ENCODE assay signal across 19 mouse cellular contexts in the genomic region with DNA sequence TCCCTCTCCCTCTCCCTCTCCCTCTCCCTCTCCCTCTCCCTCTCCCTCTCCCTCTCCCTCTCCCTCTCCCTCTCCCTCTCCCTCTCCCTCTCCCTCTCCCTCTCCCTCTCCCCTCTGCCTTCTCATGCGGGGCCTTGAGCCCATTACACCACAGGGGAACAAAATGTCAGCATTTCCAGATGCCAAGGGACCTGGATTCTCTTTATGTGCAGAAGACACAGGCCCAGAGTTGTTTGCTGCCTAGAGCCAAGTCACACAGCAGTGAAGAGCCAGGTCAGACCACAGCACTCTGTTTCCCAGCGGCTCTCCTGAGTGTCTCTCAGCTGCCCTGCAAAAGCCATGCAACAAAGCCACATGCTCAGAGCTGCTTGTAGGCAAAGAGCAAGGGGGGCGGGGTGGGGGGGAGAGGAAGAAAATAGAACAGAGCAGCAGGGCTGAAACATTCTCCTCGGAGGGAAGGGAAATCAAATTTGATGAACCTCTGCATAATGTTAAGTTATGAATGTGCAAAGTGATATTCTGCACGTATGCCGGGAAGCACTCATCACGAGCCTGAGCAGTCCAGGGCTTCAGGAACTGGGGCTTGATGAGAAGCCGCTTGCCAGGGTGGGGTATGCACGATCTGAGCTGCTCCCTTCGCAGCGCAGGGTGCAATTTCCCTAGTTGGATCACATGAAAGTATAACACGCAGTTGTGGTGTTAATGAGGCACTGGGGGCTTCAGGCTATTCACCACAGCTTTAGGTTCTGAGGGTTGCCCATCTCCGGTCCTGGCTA.
DNase-seq lines count a peak whose midpoint lies in the region; ATAC-seq and TF ChIP-seq lines count a peak whose summit lies in the region.
"Had no signal": no experiment of that assay in that cellular context is flagged by ENCODE, and none has a peak within 500 bp of the region (broad histone marks: within the 10 kb centered on the region; RNA-seq: fewer than 3 reads in every experiment).

No protein-coding gene starts in this region.

- 0 out of 2 replicates have a peak, but pooled peaks cover 6% of the 10 kb centered on the region for H3K27me3 ChIP-seq in heart, embryonic 15.5 days
- no peaks in the 10 kb centered on the region for H3K27me3 ChIP-seq in hindbrain, postnatal 0 days (ENCODE audit: insufficient read depth, low read length)
- H3K27me3 ChIP-seq in liver, embryonic 11.5 days (replicated peaks; ENCODE audit: control insufficient read depth, insufficient read depth, low read length), result peaks cover 3% of the 10 kb centered on the region; the same call in 1 of the 2 replicates
- H3K27me3 ChIP-seq: embryonic facial prominence, embryonic 12.5 days; midbrain, embryonic 12.5 days had no signal

- H3K27ac ChIP-seq in heart, embryonic 15.5 days, result no peak overlapping the region
- 0 out of 2 replicates have a peak overlapping the region, but pooled peaks have one; percentile 32 for H3K27ac ChIP-seq in hindbrain, postnatal 0 days
- no peak overlapping the region for H3K27ac ChIP-seq in liver, embryonic 11.5 days (ENCODE audit: low read depth, low read length)
- H3K27ac ChIP-seq: embryonic facial prominence, embryonic 12.5 days; midbrain, embryonic 12.5 days had no signal

- no peak overlapping the region for H3K4me3 ChIP-seq in heart, embryonic 15.5 days
- H3K4me3 ChIP-seq in hindbrain, postnatal 0 days (ENCODE audit: low read length), result no peak overlapping the region
- H3K4me3 ChIP-seq in liver, embryonic 11.5 days (ENCODE audit: low read depth, low read length), result no peak overlapping the region
- H3K4me3 ChIP-seq: embryonic facial prominence, embryonic 12.5 days; midbrain, embryonic 12.5 days had no signal

- 47% methylated on average over 13 of the region's 13 CpGs for WGBS in heart, embryonic 15.5 days
- WGBS in hindbrain, postnatal 0 days, result 44% methylated on average over 13 of the region's 13 CpGs
- WGBS in liver, embryonic 11.5 days, result 67% methylated on average over 13 of the region's 13 CpGs

- H3K4me2 ChIP-seq in heart, embryonic 15.5 days, result 0 out of 2 replicates have a peak overlapping the region, but pooled peaks have one; percentile 18
- no peak overlapping the region for H3K4me2 ChIP-seq in hindbrain, postnatal 0 days (ENCODE audit: low read depth, low read length)
- no peak overlapping the region for H3K4me2 ChIP-seq in liver, embryonic 11.5 days
- H3K4me2 ChIP-seq: embryonic facial prominence, embryonic 12.5 days; midbrain, embryonic 12.5 days had no signal

- ATAC-seq in heart, embryonic 15.5 days (replicated peaks; ENCODE audit: insufficient number of reproducible peaks, insufficient read depth, low FRiP score, low read depth), result no peak
- 0 out of 2 replicates have a peak, but pooled peaks have one; percentile 35 for ATAC-seq in hindbrain, postnatal 0 days
- no peak for ATAC-seq in liver, embryonic 11.5 days (replicated peaks; ENCODE audit: low FRiP score)

- peaks cover 22% of the 10 kb centered on the region for H3K4me1 ChIP-seq in heart, embryonic 15.5 days (replicated peaks)
- peaks cover 5% of the 10 kb centered on the region; the same call in 1 of the 2 replicates for H3K4me1 ChIP-seq in hindbrain, postnatal 0 days (ENCODE audit: insufficient read depth, low read length)
- H3K4me1 ChIP-seq in liver, embryonic 11.5 days (replicated peaks; ENCODE audit: control insufficient read depth, insufficient read depth, low read length), result no peaks in the 10 kb centered on the region

- no peak for TF ChIP-seq CTCF in hindbrain, postnatal 0 days (IDR thresholded peaks at IDR 0.05; ENCODE audit: low read depth)

- H3K9ac ChIP-seq in heart, embryonic 15.5 days, result no peak overlapping the region
- H3K9ac ChIP-seq in hindbrain, postnatal 0 days (replicated peaks; ENCODE audit: low read length), result peak overlapping the region; percentile 21; the same call in 1 of the 2 replicates
- no peak overlapping the region for H3K9ac ChIP-seq in liver, embryonic 11.5 days (ENCODE audit: low read depth, low read length)
- H3K9ac ChIP-seq: embryonic facial prominence, embryonic 12.5 days; midbrain, embryonic 12.5 days had no signal

- DNase-seq in adrenal gland, adult 8-10 months, result peak; percentile 54
- DNase-seq in adrenal gland, adult 18-20 months (ENCODE audit: low spot score in 2 of 2), result no peak
- no peak for DNase-seq in heart, adult 11 months
- DNase-seq in adrenal gland, postnatal 36 days, result peak; percentile 39 to 66
- DNase-seq in hindbrain, postnatal 0 days (ENCODE audit: low spot score), result no peak
- DNase-seq in urinary bladder, adult 18-20 months (ENCODE audit: low spot score in 2 of 2), result no peak
- no peak for DNase-seq in liver, embryonic 11.5 days (ENCODE audit: low spot score)
- DNase-seq: cerebellum, adult 18-20 months; gastrocnemius, postnatal 25 days; heart, postnatal 14 days; layer of hippocampus, postnatal 36 days; left cerebral cortex, postnatal 4 days; lung, adult 2 months; lung, postnatal 36 days; right cerebral cortex, adult 18-20 months; thymus, postnatal 4 days had no signal

- H3K9me3 ChIP-seq in heart, embryonic 15.5 days (replicated peaks), result no peaks in the 10 kb centered on the region
- H3K9me3 ChIP-seq in hindbrain, postnatal 0 days (ENCODE audit: low read length), result 0 out of 2 replicates have a peak, but pooled peaks cover 2% of the 10 kb centered on the region
- H3K9me3 ChIP-seq in liver, embryonic 11.5 days (ENCODE audit: control insufficient read depth, low read length), result no peaks in the 10 kb centered on the region
- H3K9me3 ChIP-seq: embryonic facial prominence, embryonic 12.5 days; midbrain, embryonic 12.5 days had no signal

- H3K36me3 ChIP-seq in heart, embryonic 15.5 days, result no peaks in the 10 kb centered on the region
- no peaks in the 10 kb centered on the region for H3K36me3 ChIP-seq in hindbrain, postnatal 0 days (ENCODE audit: insufficient read depth, low read length)
- no peaks in the 10 kb centered on the region for H3K36me3 ChIP-seq in liver, embryonic 11.5 days (ENCODE audit: control insufficient read depth, insufficient read depth, low read length)
- H3K36me3 ChIP-seq: embryonic facial prominence, embryonic 12.5 days; midbrain, embryonic 12.5 days had no signal

Comparison
In these comparisons a context has a peak if more than half of its experiments do, and no peak if none do; other contexts are left out.
1. DNase-seq: peak in adrenal gland, adult 8-10 months (single experiment) and adrenal gland, postnatal 36 days (2 of 2); none in adrenal gland, adult 18-20 months (0 of 2), heart, adult 11 months (single experiment), hindbrain, postnatal 0 days (single experiment), urinary bladder, adult 18-20 months (0 of 2) and liver, embryonic 11.5 days (single experiment).